Mouse (Mus musculus) liver, postnatal 0 days (tissue): Measurements from ENCODE around the gene Epha2.

Source experiments
- CTCF ChIP-seq: sonication (generic); IDR thresholded peaks from 2 replicates; pipeline ENCODE4 v1.5.1; 2016; ENCODE audit warnings: antibody characterized with exemption, low read depth
- EP300 ChIP-seq: IDR thresholded peaks from 2 replicates; pipeline ENCODE4 v1.6.1; 2016; ENCODE audit warnings: antibody characterized with exemption, low read depth, mild to moderate bottlenecking

DNA sequence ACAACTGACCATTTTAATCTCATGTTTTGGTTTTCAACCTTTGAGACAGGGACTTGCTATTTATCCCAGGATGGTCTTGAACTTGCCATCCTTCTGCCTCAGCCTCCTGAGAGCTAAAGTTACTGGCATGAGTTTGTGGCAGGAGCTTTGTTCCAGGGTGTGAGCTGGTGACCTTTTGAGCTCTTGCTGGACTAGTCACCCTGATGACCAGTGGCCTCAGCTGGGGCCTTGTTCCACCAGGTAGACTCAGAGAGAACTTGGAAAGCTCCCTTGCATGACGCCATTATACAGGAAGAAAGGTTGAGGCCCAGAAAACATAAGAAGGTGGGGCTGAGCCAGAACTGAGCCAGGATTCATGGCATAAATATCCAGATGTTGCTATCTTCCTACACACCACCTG is 20.6 kb upstream of the Epha2 start:
- no peak for TF ChIP-seq CTCF
- no peak for TF ChIP-seq EP300
